Mouse (Mus musculus): ENCODE measurements around the gene Oprl1.
A peak's percentile ranks its signal among the peaks of the same experiment; 100 is the strongest.

The Oprl1 gene

DNA sequence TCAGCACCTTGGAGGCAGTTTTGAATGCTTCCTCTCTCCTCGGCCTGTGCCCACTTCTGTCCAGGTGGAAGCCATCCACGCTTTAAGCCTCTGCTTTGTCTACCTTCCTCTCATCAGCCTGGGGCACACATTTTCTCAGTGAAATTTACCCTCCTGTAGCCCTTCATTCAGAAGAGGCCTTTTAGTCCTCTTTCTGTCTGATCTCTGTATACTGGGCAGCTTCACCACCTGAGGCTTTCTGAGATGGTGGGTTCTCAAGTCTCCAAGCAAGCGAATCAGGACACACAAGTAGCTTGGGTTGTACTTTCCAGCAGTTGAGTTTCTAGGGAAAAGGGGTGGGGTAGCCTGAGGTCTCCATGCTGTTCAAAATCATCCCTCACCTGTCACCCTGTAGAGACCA, 22.5 kb upstream of the Oprl1 start:
- no peak for DNase-seq (ENCODE audit: low spot score in 2 of 2)

DNA sequence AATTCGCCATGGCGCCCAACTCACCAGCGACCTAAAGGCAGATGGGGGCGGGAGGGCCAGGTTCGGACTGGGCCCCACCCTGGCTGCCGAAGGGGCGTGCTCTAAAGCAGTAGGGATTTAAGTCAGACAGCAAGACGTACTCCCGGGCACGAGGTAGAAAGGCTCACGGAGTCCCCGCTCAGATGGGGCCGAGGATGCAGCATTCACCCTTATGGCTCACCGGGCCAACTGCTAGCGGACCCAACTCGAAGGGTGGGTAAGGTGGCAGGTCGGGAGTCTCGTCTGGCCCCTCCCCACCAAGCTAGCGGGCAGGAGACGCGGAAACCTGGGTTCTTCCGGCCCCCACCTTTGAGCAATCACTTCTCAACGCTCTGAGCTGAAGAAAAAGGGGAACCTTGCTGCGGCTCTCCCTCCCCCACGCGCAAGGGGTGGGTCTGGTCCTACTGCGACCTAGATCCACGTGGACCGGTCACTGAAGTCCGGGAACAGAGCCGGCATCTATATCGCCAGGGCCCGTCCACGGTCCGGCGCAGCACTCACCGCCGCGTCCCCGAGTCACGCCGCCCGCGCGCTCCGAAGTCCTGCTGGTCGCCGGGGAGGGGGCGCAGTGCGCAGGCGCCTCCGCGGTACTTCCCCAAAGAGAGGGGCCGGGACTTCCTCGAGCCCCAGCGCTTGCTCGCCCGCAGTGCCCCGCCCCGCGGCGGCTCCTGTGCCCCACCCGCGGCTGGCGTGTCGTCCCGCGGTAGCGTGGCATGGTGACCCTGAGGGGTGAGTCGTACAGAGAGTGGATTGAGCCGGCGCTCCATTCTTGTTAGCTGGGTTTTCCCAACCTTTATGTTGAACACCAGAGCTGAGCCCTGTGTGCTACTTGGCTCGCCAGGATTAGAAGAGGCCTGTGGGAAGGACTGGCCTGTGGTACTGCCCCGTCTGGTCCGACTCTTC, 21.2 kb upstream of the Oprl1 start, which contains the start of gene Rgs19:
TSS of gene Rgs19 (minus strand) at position 639 of the 942 bp plus-strand sequence.
- peak; percentile 64 to 70 for DNase-seq (ENCODE audit: low spot score in 2 of 2)

DNA sequence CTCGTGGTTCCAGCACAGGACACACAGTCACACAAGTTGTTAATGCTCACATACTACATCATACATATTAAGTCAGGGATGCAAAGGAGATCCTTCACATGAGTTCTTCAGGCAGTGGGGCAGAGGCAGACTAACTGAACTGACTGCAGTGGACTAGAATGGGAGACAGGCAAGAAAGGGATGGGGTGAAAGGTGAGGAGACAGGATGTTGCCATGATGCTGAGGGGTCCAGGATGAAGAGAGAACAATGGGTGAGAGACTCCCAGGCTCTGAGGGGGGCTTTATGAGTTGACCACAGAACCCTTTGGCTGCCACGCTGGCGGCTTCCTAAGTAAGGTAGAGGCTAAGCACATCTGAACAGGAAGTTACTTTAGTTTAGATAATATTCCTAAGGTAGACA, 20.2 kb upstream of the Oprl1 start:
- DNase-seq (ENCODE audit: low spot score in 2 of 2): no peak

DNA sequence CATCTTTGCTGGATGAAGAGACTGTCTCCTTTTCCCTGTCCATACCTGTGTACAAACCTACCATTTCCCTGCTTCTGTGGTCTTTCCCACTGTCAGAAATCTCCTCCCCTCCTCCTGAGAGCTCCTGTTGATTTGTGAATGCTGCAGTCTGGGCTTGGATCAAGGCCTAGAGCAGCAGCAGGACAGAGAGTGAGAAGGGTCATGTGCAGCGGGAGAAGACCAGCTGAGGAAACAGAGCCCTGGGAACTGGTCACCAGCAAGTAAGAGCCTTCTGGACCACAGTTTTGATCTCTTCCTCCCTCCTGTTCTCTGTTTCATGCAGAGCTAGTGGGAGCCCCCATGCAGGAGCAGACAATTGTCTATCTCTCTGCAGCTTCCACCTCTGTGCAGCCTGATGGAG, 19.0 kb upstream of the Oprl1 start:
- DNase-seq (ENCODE audit: low spot score in 2 of 2): no peak

DNA sequence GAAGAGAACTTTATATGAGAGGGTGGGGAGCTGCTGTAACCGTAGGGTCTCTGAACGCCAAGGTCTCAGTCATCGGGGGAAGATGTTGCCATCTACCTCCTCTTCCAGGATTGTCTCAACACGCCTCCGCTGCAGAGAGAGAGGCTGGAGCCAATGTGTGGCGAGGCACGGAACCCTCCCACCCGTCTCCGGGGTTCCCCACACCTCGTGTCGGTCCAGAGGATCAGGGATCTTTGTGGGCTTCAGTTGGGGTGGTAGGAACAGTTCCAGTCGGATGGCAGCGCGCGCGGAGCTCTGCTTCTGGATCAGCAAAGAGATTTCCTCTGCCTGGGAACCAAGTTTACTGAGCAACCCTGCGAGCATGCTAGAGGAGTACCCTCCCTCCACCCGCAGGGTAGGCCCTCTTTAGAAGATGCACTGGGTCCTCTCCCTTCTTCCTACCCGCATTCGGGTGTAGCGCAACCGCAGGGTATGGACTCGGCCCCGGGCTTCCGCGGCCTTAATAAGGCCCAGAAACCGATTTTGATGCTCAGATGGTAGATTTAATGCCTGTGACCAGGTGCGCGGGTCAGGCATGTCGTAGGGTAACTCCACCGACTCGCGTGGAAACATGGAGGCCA, 17.9 kb upstream of the Oprl1 start:
- DNase-seq (ENCODE audit: low spot score in 2 of 2): no peak

DNA sequence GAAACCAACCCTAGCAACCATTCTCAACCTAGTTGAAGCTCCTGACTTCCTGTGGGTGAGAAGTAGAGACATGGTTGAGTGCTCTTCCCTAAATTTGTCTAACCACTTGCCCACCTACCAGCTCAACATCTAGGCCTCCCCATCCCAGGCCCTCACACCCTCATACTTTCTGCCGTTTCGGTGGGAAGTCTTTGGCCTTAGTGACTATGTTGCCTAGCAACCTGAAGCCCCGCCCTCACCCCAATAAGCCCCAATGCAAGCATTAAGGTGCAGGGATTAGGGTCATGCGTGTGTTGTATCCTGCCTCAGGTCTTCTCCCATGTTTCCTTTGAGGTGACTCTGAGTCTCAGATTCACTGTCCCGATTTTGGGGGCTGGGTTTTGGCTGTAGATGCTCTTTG, 16.6 kb upstream of the Oprl1 start, which contains the start of gene Lkaaear1:
TSS of gene Lkaaear1 (minus strand) at position 202 of the 400 bp plus-strand sequence.
- DNase-seq (ENCODE audit: low spot score in 2 of 2): no peak

DNA sequence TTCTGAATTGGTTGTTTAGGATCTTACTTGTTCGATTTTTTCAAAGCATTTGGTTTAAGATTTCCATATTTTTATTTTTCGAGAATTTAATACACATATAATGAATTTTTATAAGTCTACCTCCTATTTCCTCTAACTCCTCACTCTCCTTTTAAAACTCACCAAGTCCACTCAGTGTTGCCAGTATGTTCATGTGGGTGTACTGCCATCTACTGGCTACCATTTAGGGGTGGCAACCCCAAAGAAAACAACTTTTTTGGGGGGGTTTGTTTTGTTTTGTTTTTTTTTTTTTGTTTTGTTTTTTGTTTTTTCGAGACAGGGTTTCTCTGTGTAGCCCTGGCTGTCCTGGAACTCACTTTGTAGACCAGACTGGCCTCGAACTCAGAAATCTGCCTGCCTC, 8.1 kb upstream of the Oprl1 start:
- no peak for DNase-seq (ENCODE audit: low spot score in 2 of 2)

DNA sequence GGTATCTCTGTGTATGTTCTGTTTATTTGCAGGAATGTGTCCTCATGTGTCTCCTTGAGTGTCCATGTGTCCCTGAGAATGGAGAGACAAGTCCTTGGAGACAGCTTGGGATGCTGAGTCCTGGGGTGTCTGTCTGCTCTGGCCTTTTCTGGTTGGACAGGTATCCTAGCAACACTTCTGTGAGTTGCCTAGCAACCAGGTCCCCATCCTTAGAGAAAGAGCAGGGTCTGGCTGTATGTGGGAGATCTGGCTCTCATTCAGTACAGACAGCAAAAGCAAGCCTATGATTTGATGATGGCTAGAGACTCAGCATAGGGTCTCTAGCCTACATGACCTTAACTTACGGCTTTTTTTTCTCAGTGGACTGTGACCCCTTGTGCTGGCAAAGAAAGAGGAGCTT, 1.1 kb upstream of the Oprl1 start:
- peak; percentile 59 to 74 for DNase-seq (ENCODE audit: low spot score in 2 of 2)

DNA sequence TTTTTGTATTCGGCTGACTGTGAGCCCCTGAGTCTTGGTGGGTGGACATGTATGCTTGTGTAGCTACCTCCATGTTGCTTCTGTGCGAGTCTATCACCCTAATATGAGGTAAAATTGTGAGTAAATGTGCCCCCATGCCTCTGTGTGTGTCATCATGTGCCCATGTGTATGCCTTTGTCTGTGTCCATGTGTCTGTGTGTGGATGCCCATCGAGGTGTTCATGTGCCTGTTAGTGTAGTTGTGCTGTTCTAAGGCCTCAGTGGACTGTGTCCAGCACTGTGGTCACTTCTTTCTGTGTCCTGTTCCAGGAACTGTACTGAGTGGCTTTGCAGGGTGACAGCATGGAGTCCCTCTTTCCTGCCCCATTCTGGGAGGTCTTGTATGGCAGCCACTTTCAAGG, 566 bp downstream of the Oprl1 start:
- DNase-seq (ENCODE audit: low spot score in 2 of 2): no peak

DNA sequence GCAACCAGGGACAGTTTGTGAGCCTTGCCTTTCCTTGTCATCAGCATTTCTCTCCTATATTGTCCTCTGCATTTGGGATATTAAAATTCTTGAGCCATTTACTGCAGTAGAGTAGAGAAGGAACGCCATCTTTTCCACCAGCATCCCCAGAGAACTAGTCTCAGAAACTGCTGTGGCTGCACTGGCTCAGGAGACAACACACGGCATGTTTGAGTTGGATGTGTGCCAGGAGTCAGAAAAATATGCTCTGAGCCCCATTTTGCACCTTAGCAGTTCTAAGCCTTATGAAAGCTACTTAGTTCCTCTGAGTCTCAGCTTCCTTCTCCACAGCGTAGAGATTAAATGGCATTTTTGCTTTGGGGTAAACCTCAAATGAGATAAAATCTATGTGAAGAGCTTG, 2.2 kb downstream of the Oprl1 start:
- no peak for DNase-seq (ENCODE audit: low spot score in 2 of 2)

DNA sequence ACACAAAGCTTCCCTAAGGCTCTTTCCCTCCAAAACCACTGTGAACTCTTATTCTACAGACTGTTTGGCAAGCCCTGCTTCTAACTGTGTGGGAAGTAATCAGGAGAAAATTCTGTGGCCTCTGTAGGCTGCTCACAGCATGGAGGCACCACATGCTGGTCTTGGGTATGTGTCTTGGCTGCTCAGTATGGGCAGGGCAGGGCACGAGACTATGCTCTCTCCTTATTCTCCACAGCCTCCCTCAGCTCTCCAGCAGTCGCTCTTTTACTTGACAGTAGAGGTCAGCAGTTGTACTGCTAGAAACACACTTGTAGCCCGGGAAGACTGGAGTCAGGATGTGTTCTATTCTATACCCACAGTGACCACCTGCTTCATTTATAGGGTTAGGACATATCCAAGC, 5.2 kb downstream of the Oprl1 start:
- DNase-seq (ENCODE audit: low spot score in 2 of 2): no peak

DNA sequence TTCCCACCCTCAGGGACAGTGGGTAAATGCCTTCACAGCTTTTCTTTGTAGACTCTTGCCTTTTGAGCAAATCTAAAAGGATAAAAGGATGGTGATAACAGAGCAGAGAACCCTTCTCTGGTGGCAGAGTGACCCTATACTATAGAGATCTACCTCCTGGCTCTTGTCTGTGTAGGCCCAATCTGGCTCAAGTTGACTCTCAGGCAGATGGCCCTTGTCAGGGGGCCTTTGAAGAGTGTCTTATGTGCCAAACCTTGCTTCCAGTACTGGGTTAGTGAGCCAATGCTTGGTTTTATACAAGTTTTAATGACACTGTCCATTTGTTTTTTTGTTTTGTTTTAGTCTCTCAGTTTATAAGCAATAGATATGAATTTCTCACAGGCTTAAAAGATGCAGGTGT, 6.4 kb downstream of the Oprl1 start:
- no peak for DNase-seq (ENCODE audit: low spot score in 2 of 2)

DNA sequence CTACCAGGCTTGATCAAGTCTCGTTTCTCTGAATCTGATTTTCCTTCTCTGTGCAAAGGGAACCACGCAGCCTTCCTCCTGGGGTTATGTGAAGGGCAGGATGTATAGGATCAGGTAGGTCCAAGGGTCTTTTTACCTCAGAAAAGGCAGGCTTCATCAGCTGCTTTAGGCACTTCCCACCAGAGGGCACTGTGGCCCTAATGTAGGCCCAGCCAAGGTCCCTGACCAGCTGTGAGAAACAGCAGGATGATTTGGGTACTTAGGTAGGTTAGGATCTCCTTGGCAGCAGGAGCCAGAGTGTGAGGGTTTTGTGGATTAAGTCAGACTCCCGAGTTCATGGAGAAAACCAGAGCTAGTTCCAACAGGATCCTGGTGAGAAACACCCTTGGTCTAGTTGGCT, 7.4 kb downstream of the Oprl1 start:
- no peak for DNase-seq (ENCODE audit: low spot score in 2 of 2)

DNA sequence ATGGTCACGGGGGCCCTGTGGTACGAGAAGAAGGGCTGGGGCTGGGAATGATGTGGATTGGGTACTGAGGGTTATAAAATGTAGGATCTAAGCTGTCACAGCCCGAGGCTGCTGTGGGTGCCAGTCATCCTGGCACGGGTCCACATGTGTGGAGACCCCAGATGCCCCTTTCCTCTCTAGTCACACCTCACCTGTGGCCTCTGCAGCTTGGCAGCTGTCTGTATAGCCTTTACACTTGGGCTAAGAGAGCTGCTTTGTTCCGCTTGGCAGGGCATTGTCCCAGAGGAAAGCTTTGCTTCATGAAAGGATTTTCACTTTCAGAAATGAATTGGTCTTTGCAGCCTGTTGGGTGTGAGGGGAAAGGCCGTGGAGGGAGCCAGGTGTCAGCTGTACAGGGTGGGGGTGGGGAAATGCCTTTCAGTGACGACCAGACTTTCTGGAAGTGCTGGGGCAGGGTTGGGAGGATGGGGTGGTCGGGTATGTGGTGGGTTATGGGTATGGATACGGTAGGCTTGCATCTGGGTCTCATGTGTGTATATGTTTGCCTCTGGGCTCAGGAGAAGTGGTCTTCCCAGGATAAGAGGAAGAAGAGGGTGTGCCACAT, 12.9 kb downstream of the Oprl1 start:
- no peak for DNase-seq (ENCODE audit: low spot score in 2 of 2)

DNA sequence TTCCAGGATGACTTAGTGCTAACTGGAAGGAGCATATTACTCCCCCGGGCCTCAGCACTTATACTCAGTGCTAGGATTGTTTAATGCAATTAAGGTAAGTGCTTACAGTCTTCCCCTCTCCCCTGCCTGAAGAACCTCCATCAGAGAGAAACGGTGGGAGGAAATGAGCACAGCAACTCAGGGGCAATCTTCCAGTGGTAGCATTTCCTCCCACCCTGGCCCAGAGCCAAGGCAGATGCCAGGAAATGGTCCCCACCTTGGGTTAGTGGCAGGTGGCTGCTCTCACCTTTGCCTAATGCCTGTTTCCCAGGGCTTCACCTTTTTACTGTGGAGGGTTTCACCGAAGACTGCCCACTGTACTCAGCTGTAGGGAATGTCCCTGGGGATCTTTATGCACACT, 15.2 kb downstream of the Oprl1 start:
- DNase-seq (ENCODE audit: low spot score in 2 of 2): no peak

DNA sequence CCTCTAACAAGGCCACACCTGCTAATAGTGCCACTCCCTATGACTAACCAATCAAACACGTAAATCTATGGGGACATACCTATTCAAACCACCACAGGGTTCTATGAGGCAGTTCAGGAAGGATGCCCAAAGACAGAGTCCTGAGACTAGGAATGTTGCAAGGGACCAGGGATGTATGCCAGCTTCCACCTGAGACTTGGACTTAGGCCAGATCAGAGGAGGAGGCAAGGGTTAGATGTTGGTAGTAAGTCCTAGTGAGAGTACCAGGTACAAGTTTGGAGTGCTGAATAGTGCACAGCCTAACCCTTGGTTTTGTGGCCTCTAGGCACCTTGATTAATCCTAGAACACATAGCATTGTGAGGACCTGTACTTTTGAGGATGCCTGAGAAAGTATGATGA, 37.8 kb downstream of the Oprl1 start:
- DNase-seq (ENCODE audit: low spot score in 2 of 2): no peak

DNA sequence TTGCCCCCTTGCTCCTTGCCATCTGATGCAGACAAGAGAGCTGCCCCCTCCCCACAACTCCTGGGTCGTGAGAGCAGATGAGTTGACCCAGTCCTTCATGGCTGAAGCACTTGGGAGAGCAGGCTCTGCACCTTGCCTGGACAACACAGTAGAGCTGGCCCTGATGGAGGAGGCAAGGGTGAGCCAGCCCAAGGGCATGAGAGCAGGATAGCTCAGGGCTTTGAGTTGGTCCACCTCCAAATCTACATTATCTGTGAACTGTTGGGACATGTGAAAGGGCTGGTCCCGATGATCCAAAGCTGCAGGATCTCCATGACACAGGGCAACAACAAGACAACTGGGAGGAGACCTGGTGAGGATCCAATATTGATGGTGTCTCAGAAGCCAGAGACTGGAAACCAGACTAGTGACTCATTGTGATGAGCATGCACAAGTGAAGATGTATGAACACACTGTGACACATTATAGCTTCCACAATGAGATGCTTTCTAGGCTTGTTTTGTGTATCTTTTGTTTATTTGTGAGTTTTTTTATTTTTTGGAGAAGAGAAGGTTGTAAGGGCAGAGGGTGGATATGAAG, 43.4 kb downstream of the Oprl1 start:
- no peak for DNase-seq (ENCODE audit: low spot score in 2 of 2)

DNA sequence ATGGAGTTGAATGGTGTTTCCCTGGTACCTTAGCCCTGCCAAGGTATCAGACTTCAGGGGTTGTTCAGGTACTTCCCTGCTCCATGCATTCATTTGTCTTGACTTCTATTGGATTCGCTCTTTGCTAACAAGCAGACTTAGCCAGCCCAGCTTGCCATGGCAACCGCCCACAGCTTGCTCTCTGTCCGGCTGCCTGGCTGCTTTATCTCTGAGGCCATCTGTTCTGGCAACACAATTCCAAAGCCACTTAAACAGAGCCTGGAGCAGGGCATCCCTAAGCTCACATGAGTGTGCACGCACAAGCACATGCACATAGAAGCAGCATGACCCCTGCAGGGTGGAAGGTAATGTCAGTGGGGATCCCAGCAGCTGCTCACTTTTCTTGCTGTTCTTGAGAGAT, 44.2 kb downstream of the Oprl1 start:
- DNase-seq (ENCODE audit: low spot score in 2 of 2): peak; percentile 46 to 61

DNA sequence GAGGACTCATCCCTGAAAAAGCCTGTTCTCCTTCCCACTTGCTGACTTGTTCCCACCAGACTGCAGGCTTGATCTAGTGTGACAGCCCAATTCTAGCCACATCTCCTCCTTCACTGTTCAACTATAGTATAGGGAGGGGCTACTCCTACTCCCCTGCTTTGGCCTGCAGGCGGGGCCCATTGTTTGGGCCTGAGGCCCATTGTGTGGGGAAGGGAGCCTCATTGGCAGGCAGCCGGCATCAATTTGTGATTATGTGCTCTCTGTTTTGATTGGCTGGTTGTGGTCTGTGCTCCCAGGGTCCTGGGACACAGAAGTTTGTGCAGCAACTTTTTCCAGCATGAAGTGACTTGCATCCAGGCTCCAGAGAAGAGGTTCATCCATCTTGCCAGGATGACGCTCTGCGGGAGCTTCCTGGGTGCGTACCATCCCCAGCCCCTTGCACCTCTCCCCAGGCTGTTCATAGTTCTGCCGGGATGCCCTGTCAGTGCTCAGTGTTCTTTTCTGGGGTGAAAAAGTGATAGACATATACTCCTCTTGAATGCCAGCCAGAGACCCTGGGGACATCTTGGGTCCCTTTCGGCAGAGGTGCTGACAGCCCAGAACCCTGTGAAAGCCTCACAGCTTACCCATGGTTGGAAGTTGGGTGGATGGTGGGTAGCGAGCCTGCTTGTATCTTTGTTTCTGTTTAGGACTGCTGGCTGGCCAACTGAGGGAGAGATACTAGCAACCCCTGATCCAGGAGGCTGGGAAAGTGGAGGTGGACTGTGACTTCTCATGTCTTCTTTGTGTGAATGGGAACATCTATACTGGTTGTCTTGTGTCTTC, 48.4 kb downstream of the Oprl1 start, which contains the start of gene Myt1:
TSS of gene Myt1 (plus strand) at position 327 of the 825 bp plus-strand sequence.
- no peak for DNase-seq (ENCODE audit: low spot score in 2 of 2)

DNA sequence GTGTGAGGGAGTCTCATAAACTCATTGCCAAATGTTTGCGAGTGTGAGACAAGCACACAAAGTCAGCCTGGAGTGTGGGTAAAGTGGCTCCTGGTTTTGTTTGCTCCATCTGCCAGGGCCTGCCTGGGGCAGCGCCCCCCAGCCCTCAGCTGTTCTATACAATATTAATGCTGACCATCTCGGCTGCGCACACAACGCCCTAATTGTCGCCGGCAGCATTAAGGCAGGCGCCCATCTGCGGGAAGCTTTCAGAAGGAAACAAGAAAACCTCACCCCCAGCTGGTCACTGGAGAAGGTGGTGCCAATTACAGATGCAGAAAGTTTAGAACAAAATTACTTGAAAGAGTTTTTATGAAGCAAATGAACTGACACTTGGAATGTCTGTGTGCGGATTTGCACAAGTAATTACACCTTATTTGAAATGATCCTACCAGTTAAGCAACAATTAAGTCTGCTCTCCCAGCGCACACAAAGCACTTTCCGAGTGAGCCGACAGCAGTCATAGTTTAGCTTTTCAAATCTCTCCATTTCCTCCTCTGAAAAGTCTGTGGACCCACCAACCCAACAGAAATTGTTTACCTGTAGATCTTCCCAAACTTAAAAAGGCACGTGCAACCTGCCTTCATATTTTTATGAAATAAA, 49.2 kb downstream of the Oprl1 start:
- DNase-seq (ENCODE audit: low spot score in 2 of 2): no peak

DNA sequence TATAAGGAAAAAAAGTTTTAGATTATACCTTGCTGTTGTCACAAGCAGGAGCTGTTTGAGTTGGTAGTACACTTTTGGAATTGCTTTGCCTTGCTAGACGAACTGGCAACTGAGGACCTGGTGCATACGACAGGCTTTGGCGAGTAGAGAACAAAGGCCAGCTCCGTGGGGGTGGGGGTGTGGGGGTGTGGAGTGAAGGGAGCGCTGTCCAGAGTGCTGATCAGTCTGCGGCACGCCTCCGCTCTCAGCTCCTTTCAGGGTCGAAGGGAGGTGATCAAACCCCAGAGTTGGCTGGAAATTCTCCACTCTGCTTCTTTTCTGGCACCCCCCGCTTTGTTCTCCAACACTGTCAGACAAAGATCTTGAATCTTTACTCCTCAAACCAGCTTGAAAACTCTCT, 49.8 kb downstream of the Oprl1 start:
- no peak for DNase-seq (ENCODE audit: low spot score in 2 of 2)
